Mouse (Mus musculus): ENCODE results near the gene Cttnbp2nl. TPM values are rescaled to one million over a fixed set of nuclear protein-coding genes. Genes with fewer than 3 reads are reported as not detected.

Gene Cttnbp2nl
- total and polyA plus RNA-seq, 3 experiments: 0.02 to 0.11 TPM; not detected in 1

DNA sequence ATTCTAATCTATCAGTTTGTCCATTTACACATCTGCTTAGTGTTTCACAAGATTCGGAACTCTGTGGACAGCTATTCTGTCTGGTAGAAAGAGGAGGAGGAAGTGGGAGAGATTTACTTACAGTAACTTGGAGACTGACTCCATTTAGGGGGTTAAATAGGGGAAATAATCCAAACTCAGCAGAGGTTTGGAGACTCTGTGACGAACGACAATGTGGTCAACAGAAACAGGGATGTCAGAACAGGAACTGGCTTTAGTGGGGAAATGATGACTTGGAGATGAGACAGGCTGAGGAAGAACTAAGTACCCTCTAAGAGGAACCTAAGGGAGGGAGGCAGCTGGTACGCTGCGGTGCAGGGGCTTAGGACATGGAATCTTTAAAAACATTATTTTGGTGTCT, 6.1 kb downstream of the Cttnbp2nl start:
- ATAC-seq (ENCODE audit: extremely low read depth, insufficient number of reproducible peaks, low FRiP score, poor library complexity, severe bottlenecking) (no peak), DNase-seq (ENCODE audit: low spot score) (no peak)
- Histone ChIP-seq H3K4me1 (ENCODE audit: insufficient read depth, low read depth, low read length) (no peaks in the 10 kb centered on the region), H3K27me3 (ENCODE audit: insufficient read depth, low read length) (peaks cover 6% of the 10 kb centered on the region; the same call in 1 of the 2 replicates), H3K36me3 (replicated peaks) (no peaks in the 10 kb centered on the region), H3K4me3 (ENCODE audit: low read depth, low read length) (no peak overlapping the region), H3K9me3 (replicated peaks) (no peaks in the 10 kb centered on the region)
- TF ChIP-seq POLR2AphosphoS5 (IDR thresholded peaks at IDR 0.05; ENCODE audit: insufficient replicate concordance, low read depth, low read length): no peak
- no peak for TF ChIP-seq GATA2 (IDR thresholded peaks at IDR 0.05; ENCODE audit: borderline replicate concordance, low read depth, low read length)

GRCm38 (mm10) chr3:105043746-105044145, 9.2 kb downstream of the Cttnbp2nl start:
- H3K4me3 ChIP-seq (ENCODE audit: low read depth, low read length): no peak overlapping the region
- no peak for ATAC-seq (ENCODE audit: extremely low read depth, insufficient number of reproducible peaks, low FRiP score, poor library complexity, severe bottlenecking)
- no peaks in the 10 kb centered on the region for H3K4me1 ChIP-seq (ENCODE audit: insufficient read depth, low read depth, low read length)
- TF ChIP-seq TAL1 (conservative IDR thresholded peaks at IDR 0.05; ENCODE audit: low read depth, low read length) (no peak), POLR2AphosphoS5 (IDR thresholded peaks at IDR 0.05; ENCODE audit: insufficient replicate concordance, low read depth, low read length) (no peak), GATA1 (IDR thresholded peaks at IDR 0.05; ENCODE audit: borderline replicate concordance, low read length) (no peak), CTCF (IDR thresholded peaks at IDR 0.05; ENCODE audit: low read depth, low read length) (no peak), GATA2 (IDR thresholded peaks at IDR 0.05; ENCODE audit: borderline replicate concordance, low read depth, low read length) (no peak)
- H3K27me3 ChIP-seq (ENCODE audit: insufficient read depth, low read length): peaks cover 6% of the 10 kb centered on the region; the same call in 1 of the 2 replicates
- DNase-seq (ENCODE audit: low spot score): no peak
- no peaks in the 10 kb centered on the region for H3K36me3 ChIP-seq (replicated peaks)
- no peaks in the 10 kb centered on the region for H3K9me3 ChIP-seq (replicated peaks)

GRCm38 (mm10) chr3:105040983-105041625, 11.8 kb downstream of the Cttnbp2nl start:
- no peaks in the 10 kb centered on the region for H3K9me3 ChIP-seq (replicated peaks)
- no peak for ATAC-seq (ENCODE audit: extremely low read depth, insufficient number of reproducible peaks, low FRiP score, poor library complexity, severe bottlenecking)
- no peak overlapping the region for H3K4me3 ChIP-seq (ENCODE audit: low read depth, low read length)
- no peaks in the 10 kb centered on the region for H3K36me3 ChIP-seq (replicated peaks)
- DNase-seq (ENCODE audit: low spot score): no peak
- 0 out of 2 replicates have a peak, but pooled peaks cover 3% of the 10 kb centered on the region for H3K27me3 ChIP-seq (ENCODE audit: insufficient read depth, low read length)
- TF ChIP-seq TAL1 (conservative IDR thresholded peaks at IDR 0.05; ENCODE audit: low read depth, low read length) (no peak), GATA2 (IDR thresholded peaks at IDR 0.05; ENCODE audit: borderline replicate concordance, low read depth, low read length) (no peak), GATA1 (IDR thresholded peaks at IDR 0.05; ENCODE audit: borderline replicate concordance, low read length) (no peak), CTCF (IDR thresholded peaks at IDR 0.05; ENCODE audit: low read depth, low read length) (no peak), POLR2AphosphoS5 (IDR thresholded peaks at IDR 0.05; ENCODE audit: insufficient replicate concordance, low read depth, low read length) (no peak)
- no peaks in the 10 kb centered on the region for H3K4me1 ChIP-seq (ENCODE audit: insufficient read depth, low read depth, low read length)

DNA sequence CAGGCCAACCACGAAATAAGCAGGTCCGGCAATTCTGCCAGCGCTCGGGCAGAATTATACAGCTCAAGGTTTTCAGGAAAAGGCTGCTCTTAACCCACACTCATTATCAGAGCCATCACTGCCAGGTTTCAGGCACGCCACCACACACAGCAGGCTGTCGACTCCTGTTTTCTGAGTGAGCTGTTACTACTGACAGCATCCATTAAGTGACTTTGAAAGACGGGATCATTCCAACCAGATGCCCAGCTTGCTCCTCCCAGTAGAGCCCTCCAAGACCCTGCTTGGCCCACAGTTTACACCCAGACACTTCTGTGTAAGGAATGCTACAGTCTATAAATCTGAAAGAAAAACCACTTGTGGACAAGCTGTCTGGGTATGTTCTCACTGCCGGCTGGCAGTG, 12.9 kb downstream of the Cttnbp2nl start:
- Histone ChIP-seq H3K4me3 (ENCODE audit: low read depth, low read length) (no peak overlapping the region), H3K4me1 (ENCODE audit: insufficient read depth, low read depth, low read length) (no peaks in the 10 kb centered on the region), H3K36me3 (replicated peaks) (no peaks in the 10 kb centered on the region), H3K27me3 (ENCODE audit: insufficient read depth, low read length) (no peaks in the 10 kb centered on the region), H3K9me3 (replicated peaks) (no peaks in the 10 kb centered on the region)
- DNase-seq (ENCODE audit: low spot score) (no peak), ATAC-seq (ENCODE audit: extremely low read depth, insufficient number of reproducible peaks, low FRiP score, poor library complexity, severe bottlenecking) (no peak)
- no peak for TF ChIP-seq TAL1 (conservative IDR thresholded peaks at IDR 0.05; ENCODE audit: low read depth, low read length)
- TF ChIP-seq GATA2 (IDR thresholded peaks at IDR 0.05; ENCODE audit: borderline replicate concordance, low read depth, low read length): no peak
- TF ChIP-seq POLR2AphosphoS5 (IDR thresholded peaks at IDR 0.05; ENCODE audit: insufficient replicate concordance, low read depth, low read length): no peak
- no peak for TF ChIP-seq CTCF (IDR thresholded peaks at IDR 0.05; ENCODE audit: low read depth, low read length)
- TF ChIP-seq GATA1 (IDR thresholded peaks at IDR 0.05; ENCODE audit: borderline replicate concordance, low read length): no peak

DNA sequence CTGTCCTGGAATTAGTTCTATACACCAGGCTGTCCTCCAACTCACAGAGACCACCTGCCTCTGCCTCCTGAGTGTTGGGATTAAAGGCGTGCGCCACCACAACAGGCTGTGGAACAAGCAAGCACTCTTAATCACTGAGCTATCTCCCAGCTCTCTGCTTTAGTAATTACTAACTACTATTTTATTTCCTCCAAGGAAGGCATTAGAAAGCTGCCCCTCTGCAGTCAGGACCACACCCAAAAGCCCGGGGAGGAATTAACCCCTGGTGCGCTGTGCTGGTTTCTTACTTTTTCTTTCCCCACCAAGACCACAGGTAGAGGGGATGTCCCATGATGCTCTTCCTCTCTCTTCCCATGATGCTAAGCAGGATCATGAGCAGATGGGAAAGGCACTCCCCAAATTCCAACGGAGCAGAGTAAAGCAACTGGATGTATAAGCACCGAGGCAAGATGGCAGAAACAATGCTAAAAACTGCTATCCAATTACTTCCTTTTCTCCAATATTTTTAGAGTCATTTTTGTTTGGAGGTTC, 15.6 kb downstream of the Cttnbp2nl start:
- ATAC-seq (ENCODE audit: extremely low read depth, insufficient number of reproducible peaks, low FRiP score, poor library complexity, severe bottlenecking) (no peak), DNase-seq (ENCODE audit: low spot score) (no peak)
- Histone ChIP-seq H3K36me3 (replicated peaks) (no peaks in the 10 kb centered on the region), H3K4me3 (ENCODE audit: low read depth, low read length) (no peak overlapping the region), H3K4me1 (ENCODE audit: insufficient read depth, low read depth, low read length) (no peaks in the 10 kb centered on the region), H3K27me3 (ENCODE audit: insufficient read depth, low read length) (no peaks in the 10 kb centered on the region), H3K9me3 (replicated peaks) (no peaks in the 10 kb centered on the region)
- TF ChIP-seq CTCF (IDR thresholded peaks at IDR 0.05; ENCODE audit: low read depth, low read length): no peak
- TF ChIP-seq GATA2 (IDR thresholded peaks at IDR 0.05; ENCODE audit: borderline replicate concordance, low read depth, low read length): no peak
- TF ChIP-seq TAL1 (conservative IDR thresholded peaks at IDR 0.05; ENCODE audit: low read depth, low read length): no peak
- TF ChIP-seq POLR2AphosphoS5 (IDR thresholded peaks at IDR 0.05; ENCODE audit: insufficient replicate concordance, low read depth, low read length): no peak

DNA sequence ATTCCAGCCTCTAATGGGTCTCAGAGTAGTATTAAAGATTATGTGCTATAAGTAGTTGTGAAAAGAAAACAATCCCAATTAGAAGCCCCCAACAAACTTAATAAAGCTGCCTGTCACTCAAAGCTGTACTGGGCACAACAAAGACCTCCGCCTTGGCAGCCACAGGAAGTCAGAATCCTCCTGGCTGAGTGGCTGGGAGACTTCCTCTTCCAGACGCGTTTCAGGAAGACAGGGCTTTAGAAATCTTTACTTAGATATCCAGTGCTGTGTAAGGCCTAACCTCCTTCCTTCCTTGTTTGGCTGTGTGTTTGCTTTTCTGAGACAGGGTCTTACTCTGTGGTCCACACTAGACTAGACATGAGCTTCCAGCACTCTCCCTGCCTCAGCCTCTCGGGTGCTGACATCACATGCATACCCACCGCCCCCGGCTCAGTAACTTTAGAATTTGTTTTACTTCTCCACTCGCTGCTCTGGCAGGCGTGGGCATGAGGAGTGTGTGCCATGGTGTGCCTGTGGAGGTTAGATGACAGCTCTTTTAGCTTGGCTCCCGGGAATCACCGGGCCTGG, 16.6 kb downstream of the Cttnbp2nl start:
- no peaks in the 10 kb centered on the region for H3K4me1 ChIP-seq (ENCODE audit: insufficient read depth, low read depth, low read length)
- no peak for TF ChIP-seq GATA1 (IDR thresholded peaks at IDR 0.05; ENCODE audit: borderline replicate concordance, low read length)
- no peak for TF ChIP-seq CTCF (IDR thresholded peaks at IDR 0.05; ENCODE audit: low read depth, low read length)
- TF ChIP-seq GATA2 (IDR thresholded peaks at IDR 0.05; ENCODE audit: borderline replicate concordance, low read depth, low read length): no peak
- TF ChIP-seq POLR2AphosphoS5 (IDR thresholded peaks at IDR 0.05; ENCODE audit: insufficient replicate concordance, low read depth, low read length): no peak
- TF ChIP-seq TAL1 (conservative IDR thresholded peaks at IDR 0.05; ENCODE audit: low read depth, low read length): no peak
- ATAC-seq (ENCODE audit: extremely low read depth, insufficient number of reproducible peaks, low FRiP score, poor library complexity, severe bottlenecking): no peak
- no peaks in the 10 kb centered on the region for H3K27me3 ChIP-seq (ENCODE audit: insufficient read depth, low read length)
- H3K9me3 ChIP-seq (replicated peaks): no peaks in the 10 kb centered on the region
- no peak overlapping the region for H3K4me3 ChIP-seq (ENCODE audit: low read depth, low read length)
- no peaks in the 10 kb centered on the region for H3K36me3 ChIP-seq (replicated peaks)
- DNase-seq (ENCODE audit: low spot score): no peak
